Mouse (Mus musculus) lung, postnatal 25 days (tissue): Measurements from ENCODE around the gene Yipf6.
A peak's percentile ranks its signal among the peaks of the same experiment; 100 is the strongest.
"Not testable (repeated sequence)": the region's sequence is repeated elsewhere in the genome, so short reads cannot be mapped to it uniquely, and the experiment has no call there.

Source experiments
- DNase-seq: peaks from one replicate; pipeline ENCODE4 v3.0.0; 2022; ENCODE audit warnings: low spot score

Yipf6 gene

DNA sequence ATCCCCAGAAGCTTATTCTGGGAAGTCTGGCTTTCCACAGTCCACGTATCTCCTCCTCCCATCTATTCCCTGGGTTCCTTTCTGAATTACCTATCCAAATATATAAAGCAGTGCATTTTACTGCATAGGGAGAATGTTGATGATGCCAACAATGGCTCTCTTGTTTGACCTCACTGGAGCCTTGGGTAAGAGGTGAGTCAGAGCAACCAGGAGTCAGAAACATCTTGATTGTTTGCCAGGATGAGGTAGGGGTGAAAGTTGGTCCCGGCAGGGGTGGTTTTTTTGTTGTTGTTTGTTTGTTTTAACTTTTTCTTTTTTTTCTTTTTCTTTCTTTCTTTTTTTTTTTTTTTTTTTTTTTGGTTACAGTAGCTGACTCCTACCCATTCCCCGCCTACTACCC lies at the start of gene Yipf6:
TSS of gene Yipf6 (plus strand) at position 216 of the 400 bp plus-strand sequence.
- peak; percentile 6 for DNase-seq

DNA sequence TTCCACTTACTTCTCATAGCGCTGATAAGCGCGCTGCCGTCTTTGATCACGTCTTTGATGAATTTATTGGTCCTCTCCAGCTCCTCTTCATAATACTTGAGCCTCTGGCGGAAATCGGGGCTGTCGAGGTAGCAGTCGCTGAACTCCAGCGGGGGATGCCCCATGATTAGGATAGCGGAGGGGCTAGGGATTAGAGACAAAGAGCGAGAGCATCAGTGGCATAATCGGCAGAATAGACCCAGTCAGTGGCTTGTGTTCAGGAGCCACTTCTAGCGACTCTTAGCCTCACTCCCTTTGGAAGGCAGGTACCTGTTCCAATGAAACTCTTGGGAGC lies 46.1 kb upstream of the Yipf6 start:
- no peak for DNase-seq

DNA sequence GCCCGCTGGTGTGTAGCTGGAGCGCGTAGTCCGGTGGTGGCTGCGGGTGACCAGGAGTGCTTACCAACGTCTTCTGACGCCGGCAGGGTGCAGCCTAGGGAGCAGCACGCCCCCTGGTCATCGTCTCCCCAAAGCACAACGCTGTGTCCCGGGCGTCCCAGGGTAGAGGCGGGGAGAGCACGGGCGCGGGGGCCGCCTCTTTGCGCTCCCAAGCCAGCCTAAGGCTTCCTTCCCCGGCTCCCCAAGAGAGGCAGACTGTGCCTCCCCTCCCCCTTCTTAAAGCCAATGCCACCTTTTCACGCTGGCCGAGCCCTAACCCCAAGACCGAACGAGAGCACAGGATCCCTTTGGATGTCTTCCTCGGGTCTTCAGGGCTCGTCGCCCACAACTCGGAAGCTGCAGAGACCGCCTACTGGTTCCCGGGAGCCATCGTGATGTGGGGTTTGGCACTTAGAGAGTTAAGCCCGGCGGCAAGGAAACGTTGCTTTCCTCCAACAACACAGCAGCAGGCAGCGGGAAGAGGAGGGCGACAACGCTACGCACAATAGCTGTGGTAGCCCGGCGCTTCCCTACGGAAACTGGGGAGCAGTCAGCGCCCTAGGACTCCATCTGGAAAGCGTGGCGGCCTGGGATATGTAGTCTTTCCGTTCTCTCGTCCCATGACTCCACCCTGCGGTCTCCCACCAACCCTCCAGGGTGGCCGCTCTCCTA lies 45.6 kb upstream of the Yipf6 start, which contains the start of gene Ophn1:
TSS of gene Ophn1 (minus strand) at position 620 of the 711 bp plus-strand sequence.
- peak; percentile 67 for DNase-seq

DNA sequence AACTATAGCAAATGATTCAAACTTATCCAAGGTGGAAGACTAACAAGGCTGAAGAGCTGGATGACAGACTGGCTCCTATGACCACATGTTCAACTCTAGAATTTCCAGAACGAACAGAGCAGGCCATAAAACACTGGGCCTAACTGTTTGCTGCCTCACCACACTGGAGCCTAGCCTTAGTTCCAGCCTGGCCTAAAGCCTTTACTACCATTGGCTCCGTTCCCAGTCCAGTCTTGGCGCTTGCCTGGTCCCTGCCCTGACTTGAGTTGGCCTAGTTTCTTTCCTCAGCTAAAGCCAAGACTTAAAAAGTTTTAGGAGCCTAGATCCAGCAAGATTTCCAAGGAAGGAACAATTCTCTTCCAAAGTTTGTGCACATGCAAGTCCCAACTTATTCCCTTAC lies 37.8 kb upstream of the Yipf6 start:
- no peak for DNase-seq

DNA sequence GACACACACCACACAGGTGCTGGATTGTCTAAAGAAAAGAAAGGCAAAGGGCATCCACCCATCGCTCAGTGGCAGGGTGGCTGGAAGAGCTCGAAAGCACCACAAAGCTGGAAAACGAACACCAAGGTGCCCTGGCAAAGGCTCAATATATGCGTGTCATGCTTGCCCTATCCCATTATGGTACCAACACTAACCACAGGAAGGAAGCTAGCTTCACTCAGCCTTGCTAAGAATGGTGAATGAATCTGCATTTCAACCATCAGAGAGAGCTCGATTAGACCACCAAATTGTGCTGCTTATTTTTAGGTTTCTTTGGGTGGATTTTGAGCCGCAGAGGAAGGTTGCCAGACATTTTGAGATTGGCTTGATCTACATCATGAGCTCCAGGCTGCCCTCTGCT lies 31.9 kb upstream of the Yipf6 start:
- DNase-seq: no peak

DNA sequence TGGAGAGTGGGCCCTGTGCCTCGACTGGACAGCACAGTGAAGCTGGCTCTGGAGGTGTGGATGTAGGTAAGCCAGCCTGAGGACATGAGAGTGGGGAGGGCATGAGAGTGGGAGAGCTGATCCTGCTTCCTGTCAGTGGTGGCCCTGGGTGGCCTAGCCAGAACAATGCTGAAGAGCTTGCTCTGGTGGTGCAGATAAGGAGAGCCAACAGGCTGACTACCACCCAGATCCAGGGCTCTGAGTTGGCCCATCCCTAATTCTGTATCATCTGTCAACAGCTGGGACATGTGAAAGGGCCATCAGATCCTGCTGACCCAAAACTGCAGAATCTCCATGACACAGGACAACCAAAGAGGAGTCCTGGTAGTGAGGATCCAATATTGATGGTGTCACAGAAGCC lies 27.2 kb upstream of the Yipf6 start:
- DNase-seq: no peak

DNA sequence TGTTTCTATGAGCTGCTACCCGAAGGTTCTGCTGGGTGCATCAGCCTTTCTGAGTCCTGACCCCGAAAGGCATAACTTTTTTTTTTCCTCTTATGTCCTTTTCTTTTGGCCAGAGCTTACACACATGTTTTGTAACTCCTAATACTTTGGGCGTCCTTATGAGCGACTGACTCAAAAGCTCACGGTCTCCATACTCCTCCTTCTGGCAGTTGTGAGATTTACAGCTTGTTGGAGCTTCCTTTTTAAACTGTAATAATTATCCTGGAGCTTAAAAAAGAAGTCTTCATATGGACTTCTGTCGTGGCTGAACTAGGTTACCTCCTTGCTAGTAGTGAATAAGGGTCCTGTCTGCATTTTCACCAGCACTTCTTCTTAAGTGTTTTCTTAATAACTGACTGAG lies 16.7 kb upstream of the Yipf6 start:
- DNase-seq: peak; percentile 56

DNA sequence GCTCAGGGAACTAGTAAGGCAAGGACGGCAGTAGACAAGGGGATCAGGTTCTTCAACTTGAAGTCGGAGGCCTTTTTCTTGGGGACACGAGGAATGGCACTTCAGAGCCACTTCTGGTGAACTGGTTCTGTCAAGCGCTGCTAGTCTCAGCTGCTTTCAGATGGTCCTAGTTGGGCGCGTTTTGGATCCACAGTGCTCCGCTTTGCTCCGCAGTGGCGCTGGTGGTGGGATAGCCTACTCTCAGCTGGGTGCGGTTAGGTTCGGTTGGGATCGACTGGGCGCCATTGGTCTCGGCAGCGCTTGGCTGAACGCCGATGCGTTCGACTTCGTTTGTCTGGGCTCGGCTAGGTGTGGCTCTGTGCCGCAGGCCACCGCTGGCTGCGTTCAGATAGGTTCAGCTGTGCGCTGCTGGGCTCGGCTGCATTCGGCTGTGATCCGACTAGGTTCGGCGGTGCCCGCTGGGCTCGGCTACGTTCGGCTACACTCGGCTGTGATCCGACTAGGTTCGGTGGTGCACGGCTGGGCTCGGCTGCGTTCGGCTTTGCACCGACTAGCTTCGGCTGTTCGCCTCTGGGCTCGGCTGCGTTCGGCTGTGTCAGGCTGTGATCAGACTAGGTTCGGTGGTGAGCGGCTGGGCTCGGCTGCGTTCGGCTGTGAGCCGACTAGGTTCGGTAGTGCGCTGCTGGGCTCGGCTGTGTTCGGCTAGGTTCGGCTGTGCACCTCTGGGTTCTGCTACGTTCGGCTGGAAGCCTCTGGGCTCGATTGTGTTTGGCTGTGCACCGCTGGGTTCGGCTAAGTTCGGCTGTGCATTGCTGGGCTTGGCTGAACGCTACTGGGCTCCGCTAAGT lies 815 bp downstream of the Yipf6 start:
- DNase-seq: peak; percentile 94

DNA sequence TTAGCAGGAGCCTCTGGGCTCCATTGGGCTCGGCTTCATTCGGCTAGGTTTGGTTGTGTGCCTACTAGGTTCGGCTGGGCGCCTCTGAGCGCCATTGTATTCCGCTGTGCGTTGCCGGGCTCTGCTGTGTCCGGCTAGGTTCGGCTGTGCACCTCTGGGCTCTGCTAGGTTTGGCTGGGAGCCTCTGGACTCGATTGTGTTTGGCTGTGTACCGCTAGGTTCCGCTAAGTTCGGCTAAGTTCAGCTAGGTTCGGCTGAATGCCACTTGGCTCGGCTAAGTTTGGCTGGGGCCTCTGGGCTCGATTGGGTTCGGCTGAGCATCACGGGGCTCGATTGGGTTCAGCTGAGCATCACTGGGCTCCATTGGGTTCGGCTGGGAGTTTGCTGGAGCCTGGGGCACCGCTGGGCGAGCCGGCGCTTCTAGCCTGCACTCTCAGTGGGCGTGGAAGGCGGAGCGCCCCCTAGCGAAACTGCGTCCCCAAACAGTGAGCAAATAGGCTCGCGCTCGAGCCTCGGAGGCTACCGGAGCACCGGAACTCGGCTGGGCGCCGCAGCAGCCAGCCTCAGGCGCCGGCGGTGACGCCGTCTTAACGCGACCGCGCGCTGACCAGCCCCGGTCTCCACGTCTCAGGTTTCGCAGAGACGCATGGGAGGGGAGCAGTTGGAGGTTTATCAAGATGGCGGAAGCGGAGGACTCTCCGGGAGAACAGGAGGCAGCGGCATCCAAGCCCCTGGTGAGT lies 1.6 kb downstream of the Yipf6 start:
- peak; percentile 94 for DNase-seq

DNA sequence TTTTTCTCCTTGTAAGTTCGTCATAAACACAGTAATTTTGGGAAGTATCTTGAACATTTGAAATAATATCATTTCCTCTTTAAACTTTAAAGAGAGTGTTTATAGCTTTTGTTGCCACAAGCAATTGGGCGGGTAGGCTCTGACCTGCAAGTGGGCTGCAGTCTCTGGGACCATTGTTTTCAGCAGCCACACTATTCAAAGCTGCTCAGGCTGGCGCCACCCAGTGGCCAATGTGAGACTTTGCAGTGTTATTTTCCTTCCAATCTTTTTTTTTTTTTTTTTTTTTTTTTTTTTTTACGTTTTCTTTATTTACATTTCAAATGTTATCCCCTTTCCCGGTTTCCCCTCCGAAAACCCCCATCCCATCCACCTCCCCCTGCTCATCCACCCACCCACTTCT lies 17.8 kb downstream of the Yipf6 start:
- no peak for DNase-seq

DNA sequence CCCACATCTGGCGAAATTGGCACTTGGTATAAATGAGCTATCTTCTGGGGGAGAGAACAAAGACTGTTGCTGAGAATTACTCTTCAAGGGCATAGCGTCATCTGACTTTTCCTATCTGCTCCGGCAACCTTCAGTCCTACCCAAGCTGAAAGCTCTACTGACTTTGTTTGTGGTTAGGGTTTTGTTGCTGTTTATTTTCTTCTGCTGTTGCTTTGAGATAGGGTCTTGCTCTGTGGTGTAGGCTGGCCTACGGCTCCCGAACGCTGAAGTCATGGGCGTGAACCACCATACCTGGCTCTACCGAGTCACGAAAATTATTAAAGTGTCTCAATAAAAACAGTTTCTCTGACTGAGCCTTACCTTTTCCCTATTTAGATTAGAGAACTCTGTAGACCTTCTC lies 22.2 kb downstream of the Yipf6 start:
- DNase-seq: no peak

DNA sequence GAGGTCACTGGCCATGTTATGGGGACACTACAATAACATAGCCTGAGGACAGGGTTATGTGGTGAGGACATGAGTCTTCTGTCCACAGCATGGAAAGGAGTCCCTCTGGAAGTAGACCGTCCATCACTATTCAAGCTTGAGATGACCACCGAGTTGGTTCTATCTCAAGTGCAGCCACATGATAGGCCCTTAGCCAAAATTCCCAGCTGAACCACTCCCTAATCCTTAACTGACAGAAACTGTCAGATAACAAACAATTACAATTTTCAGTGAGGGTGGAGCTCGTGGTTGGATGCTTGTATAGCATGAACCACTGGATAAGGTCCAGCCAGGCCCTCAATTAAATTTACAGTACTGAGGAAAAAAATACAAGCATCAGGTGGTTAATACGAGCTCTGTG lies 22.9 kb downstream of the Yipf6 start:
- DNase-seq: no peak

DNA sequence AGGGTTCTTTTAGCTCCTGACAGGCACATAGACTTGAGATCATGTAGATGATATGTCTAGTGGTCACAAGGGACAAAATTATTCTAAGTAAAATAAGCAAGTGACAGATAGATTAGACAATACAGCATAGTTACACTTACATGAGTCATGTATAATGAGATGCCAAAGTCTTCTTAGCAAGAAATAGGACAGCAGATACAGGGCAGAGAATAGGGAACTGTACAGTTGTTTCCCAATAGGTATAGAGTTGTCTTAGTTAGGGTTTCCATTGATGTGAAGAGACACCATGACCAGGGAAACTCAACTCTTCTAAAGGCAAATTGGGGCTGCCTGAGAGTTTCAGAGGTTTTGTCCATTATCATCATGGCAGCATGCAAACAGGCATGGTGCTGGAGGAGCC lies 27.6 kb downstream of the Yipf6 start:
- DNase-seq: no peak

DNA sequence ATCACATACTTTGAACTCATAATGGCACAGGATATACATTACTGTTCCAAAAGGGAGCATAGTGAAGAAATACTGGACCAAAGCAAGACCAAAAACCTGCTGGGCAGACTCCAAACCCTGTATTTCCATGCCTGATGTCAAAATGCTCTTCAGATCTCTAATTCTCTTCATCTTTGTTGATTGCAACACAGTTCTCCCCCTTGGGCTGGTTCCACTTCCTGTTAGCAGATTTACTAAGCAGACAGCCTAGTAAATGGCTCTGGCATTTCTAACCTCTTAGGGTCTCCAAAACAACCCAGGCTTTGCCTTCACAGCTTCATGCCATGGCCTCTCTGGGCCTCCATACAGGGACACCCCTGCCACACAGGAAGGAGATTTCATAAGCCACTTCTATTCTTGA lies 28.4 kb downstream of the Yipf6 start:
- peak; percentile 1 for DNase-seq

DNA sequence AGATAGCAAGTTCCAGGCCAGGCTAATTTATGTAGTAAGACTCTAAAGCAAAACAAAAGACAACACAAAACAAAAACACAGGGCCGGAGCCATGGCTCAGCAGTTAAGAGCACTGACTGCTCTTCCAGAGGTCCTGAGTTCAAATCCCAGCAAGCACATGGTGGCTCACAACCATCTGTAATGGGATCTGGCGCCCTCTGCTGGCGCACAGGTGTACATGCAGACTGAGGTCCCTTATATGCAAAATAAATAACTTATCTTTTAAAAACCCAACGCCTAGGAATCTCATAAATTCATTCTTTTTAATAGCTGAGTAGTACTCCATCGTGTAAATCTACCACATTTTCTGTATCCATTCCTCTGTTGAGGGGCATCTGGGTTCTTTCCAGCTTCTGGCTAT lies 50.5 kb downstream of the Yipf6 start:
- DNase-seq: not testable (repeated sequence)

DNA sequence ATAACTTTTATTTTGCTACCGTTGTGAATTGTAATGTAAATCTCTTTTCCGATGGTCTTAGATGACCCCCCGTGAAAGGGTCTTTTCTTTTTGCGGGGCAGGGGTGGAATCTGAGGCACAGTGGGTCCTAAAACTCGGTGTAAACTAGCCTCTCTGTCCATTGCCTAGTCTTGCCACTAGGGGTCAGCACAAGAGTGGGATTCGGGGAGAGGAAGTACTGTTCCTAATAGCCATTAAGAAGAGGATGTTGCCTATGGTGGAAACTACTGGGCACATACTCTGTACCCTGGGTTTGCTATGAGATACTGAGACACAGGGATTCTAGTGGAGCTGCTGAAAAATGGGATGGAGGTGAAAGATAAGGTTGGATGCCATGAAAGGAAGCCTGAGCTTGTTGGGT lies 53.5 kb downstream of the Yipf6 start:
- DNase-seq: peak; percentile 66
